Mouse (Mus musculus): Measurements from ENCODE around the gene Rps16.

The Rps16 gene

DNA sequence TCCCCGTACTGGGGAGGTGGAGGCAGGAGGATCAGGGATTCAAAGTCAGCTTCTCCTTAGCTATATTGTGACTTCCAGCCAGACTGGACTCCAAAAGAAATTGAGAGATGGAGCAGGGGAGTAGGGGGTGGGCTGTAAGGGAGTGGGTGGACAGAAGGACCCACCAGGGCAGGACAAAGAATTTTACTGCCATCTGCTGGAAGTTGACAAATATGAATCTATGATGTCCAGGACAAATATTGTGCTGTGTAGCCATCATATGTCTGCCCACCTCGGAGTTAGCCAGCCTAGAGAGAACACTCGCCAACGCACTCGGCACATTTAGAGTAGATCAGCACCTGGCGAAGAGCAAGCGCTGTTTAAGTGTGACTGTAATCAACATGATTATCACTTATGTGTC lies 1.9 kb upstream of the Rps16 start:
- DNase-seq, result no peak

DNA sequence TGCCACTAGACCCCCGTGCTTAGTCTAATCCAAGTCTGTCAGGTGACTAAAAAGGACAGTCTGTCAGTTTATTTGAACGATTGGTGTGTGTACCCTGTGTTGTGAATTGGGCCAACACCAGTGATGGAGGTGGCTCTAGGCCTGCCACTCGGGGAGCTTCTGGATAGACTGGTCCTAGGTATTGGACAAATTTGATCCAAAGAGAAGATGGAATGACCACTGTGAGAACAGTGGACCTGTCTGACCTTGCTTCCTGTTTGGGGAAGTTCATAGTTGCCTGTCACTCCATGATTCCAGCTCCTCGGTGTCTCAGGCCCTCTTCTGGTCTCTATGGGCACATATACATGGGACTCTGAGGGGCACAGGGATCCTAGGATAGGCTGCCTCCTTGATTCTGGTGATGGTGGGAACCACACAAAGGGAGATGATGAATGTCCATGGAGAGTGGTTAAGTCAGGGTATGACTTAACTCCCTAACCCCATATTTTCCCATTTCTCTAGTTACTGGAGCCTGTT lies 1.3 kb downstream of the Rps16 start:
- DNase-seq, result no peak

DNA sequence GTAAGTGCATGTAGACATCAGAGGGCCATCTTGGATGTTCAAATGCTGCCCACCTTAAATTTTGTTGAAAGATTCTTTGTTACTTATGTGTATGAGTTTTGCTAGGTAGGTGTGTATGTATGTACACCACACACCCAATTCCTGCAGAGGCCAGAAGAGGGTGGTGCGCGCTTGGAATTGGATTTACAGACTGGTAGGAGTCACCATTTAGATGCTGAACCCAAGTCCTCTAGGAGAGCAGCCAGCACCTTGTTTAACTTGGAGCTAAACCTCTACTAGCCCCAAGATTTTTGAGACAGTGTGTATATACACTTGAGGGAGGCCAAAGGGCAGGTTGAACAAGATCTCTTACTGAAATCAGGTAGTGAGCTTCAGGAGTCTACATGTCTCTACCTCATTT lies 2.8 kb downstream of the Rps16 start:
- DNase-seq, result no peak

DNA sequence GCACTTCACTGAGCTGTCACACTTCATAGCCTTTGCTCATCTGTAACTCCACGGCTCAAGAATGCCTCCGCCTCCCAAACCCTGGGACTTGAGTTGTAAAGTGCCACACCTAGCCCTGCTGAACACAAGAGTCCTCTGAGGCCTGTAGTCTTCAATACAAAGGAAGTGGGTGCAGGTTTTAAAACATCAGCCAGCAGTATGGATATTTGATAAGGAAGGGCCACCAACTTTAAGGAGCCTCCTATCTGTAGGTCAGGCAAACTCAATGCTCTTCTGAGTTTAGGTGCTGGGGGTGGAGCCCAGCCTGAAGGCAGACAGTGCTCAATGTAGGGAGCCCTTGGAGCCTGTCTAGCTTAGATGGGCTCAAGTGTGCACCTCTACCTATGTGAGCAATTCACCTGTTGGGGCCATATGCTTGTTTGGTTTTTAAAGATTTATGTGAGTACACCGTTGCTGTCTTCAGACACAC lies 3.7 kb downstream of the Rps16 start:
- no peak for DNase-seq

DNA sequence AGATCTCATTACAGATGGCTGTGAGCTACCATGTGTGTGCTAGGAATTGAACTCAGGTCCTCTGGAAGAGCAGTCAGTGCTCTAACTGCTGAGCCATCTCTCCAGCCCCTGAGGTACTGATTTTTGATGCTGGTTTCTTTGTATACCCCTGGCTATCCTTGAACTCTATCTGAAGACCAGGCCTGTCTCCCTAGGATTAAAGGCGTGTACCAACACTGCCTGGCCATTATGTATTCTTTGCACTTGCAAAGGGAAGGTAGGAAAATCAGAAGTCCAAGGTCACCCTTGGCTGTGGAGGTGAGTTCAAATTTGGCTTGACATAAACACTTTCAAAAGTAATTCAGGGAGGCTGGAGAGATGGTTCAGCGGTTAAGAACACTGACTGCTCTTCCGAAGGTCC lies 4.1 kb downstream of the Rps16 start:
- no peak for DNase-seq

DNA sequence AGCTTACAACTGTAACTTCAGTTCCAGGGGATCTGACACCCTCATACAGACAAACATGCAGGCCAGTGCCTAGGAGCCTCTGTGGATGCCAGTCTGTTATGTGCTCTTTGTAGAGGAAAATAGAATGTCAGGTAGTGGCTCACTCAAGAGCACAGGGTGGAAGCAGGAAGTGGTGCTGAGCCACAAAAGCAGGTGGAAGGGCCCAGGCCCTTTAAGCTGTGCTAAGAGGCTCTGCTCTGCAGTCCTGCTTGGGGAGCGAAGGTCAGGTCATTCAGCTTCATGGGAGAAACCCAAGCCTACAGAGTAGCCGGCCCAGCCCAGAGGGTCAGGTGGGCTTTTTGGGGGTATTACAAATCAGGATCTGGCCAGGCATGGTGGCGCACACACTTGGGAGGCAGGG lies 4.8 kb downstream of the Rps16 start:
- peak in 1 of 2 experiments; percentile 23 for DNase-seq

DNA sequence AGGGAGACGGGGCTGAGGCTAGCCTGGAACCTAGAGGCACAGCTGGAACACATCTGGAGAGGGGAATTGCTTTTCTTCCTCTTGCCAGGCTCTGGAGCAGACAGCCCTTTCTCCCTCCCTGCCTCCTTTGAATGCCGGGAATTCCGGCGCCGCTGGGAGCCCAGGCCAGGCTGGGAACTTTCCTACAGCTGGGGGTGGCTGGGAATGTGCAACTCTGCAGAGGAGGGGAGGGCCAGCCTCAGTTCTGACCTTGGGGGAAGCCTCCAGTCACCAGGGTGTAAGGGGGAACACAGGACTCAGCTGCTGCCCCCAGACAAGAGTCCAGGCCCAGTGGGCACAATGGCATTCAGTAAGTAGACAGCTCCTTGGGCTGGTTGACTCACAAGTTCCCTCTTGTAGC lies 6.5 kb downstream of the Rps16 start:
- no peak for DNase-seq

DNA sequence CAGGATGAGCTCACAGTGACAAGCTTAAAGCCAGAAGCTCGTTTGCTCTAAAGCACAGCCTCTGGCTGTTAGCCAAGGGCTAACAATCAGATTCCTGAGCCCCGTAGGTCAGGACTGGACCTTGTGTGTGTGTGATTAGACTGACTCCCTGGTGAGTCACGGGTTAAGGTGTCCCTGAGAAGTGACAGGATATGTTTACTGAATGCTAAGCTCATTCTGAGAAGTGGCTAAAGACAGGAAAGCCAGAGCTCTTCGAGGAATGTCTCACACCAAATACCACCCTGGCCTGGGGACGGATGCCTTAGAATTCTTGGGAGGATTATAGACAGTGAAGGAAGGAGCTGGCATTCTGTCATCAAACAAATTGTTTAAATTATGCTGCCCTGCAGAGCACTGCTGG lies 7.5 kb downstream of the Rps16 start:
- DNase-seq, result no peak

DNA sequence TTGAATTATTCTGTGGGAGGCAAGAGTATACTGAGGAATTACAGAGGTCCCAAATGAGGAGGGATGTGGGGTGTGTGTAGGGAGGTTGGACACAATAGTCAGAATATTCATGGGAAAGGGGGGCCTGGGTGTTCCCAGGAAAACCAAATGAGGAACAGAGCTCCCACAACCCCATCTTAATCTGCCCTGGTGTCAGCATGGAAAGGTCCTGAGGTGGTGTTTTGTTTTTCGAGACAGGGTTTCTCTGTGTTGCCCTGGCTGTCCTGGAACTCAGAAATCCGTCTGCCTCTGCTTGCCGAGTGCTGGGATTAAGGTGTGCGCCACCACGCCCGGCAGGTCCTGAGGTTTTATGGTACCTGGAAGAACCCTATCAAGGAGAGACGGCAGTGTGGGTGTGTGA lies 8.0 kb downstream of the Rps16 start:
- DNase-seq, result no peak

DNA sequence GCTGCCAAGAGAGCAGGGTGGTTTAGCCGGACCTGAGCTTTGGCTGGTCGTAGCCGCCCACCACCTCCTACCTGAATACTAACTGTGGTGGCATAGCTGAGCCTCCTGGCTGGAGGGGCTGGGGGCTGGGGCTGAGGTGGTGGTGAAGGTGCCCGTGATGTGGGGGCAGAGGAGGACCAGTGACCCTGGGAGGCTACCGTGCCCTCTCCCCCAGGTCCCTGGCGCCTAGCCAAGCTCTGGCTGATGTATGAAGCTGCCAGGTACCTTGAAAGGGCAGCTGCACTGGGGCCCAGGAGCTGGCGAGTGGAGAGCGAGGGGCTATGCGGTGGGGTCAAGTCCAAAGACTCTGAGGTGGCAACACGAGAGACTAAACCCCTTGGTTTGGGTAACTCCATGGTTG lies 9.4 kb downstream of the Rps16 start:
- DNase-seq, result no peak

DNA sequence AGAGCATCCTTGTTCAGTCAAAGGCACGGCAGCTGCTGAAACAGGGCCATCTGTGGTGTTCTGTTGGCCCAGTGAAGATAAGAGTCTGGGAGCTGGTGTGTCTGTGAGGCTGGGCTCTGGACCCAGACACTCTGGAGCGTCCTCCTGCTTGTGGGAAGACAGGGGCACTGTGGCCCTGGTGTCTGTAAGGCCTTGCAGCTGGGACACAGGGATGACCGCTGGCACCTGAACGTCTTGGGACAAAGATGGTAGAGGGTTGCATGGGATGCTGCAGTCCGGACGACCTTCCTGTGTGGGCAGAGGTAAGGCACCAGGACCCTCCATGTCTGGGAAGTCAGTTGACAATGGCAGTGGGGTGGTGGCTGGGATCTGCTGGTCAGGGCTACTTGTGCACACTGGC lies 9.8 kb downstream of the Rps16 start:
- no peak for DNase-seq

DNA sequence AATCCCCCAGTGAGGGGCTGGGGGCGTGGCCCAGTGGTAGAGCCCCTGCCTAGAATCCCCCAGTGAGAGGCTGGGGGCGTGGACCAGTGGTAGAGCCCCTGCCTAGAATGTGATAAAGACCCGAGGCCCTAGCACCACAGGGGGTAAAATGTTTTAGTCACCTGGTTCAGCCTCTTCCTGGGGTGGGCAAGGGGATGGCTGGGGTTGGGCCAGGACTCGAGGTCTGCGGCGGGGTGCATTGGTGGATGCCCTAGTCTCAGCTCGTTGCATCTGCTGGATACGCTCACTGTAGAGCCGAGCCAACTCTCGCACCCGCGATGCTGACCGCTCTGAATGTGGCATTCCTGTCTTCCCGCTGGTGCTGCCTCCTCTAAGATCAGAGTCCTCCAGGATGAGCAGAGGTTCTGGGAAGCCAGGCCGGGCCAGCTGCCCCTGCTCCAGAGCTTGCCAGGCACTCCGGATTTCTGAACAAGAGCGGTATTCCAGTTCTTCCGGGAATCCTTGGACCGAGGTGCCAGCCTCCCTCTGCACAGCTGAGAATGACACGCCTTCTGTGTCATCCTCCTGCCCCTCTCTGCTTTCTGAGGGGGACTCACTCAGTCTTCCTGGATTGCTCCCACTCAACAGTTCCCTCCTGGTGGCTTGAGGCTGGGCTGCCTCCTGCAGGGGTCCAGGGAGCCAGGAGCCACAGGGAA lies 11.3 kb downstream of the Rps16 start:
- DNase-seq, result no peak

DNA sequence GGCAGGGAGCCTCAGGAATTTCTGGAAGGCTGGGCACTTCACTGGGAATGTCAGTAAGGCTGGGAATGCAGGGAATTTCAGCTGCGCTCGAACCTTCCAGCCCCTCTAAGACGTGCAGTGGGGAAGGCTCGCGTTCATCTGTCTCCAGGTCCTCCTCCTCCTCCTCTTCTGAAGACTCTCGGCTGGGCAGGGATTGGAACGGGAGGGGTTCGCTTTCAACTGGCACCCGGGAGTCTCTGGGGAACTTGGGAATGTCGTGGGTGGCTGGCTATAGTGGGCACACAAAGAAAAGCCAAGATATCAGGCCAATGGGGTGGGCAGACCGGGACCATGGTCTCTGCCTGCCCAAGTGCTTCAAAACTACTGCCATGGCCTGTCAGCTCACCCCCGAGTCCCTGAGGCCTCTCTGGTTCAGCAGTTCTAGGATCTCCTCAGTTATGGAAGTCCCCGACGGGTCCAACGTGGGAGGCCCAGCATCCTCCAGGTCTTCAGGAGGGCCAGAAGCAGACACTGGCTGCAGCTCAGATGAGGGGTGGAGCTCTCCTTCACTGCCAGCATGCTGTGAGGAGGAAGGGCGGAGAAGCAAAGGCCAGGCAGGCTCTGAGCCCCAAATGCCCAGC lies 12.1 kb downstream of the Rps16 start:
- DNase-seq, result no peak

DNA sequence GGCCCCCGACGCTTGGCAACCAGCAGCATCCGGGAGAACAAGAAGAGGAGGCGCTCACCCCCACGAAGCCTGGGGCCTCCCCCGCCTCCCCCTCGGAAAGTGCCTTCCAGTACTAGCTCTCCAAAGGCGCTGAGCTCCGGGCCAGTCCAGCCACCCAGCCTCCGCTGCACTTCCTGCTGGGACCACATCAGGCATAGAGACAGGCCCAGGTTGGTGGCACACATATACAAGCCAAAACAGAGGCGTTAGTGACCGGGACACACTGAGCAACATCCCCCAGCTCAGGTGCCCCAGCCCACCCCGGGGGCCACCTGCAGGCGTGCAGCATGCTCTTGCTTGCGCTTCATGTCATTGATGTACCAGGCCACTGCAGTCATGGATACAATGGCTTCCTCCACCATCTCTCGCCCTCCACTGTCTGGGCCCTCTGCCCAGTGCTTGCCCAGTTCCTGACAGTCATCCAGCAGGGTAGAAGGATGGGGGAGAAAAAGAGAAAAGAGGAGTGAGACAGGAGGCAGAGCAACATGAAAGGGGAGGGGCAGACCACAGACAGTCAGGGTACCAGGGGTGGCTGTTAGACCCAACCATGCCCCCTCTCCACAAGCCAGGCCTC lies 17.3 kb downstream of the Rps16 start:
- no peak for DNase-seq

DNA sequence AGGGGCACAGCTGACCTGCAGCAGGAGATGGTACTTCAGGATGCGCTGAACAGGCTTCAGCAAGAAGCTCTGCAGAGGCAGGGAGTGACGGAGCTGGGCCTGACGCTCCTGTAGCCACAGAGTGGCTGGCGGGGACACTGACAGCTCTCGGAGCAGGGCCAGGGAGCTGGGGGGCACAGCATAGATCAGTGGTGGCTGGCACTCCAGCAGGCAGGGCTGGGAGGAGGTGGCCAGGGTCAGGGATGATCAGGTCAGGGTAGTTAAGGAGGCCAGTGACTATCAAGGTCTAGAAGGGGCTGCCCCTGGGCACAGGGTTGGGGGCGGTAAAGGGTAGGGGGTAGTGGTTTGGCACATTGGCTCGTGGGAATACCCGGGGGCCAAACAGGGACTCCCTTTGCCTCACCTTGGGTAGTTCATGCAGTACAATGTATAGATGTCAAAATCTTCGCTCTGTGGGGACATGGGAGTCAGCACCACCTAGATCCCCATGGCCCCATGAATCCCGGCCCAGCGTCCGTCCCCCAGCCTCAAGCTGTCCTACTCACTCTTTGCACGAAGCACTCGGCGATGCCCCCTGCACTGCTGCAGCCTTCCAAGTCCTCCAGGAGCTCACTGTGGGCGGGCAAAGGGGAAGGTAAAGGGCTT lies 17.9 kb downstream of the Rps16 start:
- DNase-seq, result no peak

DNA sequence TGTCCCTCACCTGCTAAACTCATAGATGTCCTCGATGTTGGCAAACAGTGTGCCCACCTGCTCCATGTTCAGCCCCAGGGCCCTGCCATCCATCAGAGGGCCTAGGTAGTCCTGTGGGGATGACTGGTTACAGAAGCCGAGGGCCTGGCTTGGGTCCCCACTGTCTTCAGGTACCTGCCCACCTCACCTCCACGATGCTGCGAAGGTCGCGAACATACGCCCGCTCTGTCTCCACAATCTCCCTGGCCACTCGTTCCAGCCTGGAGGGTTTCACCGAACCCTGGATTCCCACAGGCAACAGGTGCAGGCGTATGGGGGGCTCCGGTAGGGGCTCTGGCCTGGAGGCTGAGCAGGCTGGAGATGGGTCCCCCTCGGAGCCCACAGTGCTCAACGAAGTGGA lies 19.6 kb downstream of the Rps16 start:
- no peak for DNase-seq

DNA sequence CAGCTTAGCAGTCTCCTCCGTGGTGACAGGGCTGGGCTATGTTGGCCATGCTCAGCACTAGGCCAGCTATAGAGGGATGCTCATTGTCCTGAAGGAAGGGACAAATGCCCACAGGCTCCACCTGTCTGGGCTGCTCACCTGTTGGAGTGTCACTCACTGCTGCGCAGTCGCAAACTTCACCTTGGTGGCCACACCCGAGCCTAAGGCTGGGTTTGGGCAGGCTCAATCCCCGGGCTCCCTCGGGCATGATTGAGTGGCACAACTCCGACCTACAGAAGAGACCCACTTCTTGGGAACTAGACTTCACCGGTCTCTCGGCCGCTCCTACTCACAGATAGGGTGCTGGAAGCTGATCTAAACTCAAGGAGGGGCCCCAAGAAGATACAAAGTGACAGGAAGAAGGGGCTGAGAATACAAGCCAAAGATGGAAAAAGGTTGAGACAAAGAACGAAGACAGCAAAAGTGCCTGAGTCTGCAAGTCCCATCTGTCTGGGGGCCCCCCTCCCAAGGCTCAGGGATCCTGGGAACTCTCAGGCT lies 20.6 kb downstream of the Rps16 start:
- no peak for DNase-seq

DNA sequence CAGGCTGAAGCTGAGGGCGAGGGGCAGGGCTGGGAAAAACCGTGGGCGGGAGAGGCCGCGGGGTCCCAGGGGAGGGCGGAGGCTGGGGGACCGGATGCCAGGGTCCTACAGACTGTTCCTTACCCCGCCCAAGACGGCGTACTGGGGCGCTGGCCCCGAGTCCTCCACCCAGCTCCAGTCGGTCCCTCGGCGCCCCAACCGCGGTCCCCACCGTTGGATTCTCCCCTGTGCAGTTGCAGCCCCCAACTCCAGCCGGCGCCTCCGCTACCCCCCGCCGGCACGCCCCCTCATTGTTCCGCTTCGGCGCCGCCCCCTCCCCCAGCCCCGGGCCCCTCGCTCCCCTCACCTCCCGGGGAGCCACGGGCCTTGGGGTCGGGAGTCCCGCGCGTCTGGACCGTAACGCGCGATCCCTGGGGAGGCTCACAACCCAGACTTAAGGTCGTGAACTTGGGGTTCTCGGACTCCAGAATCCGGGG lies 21.1 kb downstream of the Rps16 start:
- DNase-seq, result peak; percentile 73

DNA sequence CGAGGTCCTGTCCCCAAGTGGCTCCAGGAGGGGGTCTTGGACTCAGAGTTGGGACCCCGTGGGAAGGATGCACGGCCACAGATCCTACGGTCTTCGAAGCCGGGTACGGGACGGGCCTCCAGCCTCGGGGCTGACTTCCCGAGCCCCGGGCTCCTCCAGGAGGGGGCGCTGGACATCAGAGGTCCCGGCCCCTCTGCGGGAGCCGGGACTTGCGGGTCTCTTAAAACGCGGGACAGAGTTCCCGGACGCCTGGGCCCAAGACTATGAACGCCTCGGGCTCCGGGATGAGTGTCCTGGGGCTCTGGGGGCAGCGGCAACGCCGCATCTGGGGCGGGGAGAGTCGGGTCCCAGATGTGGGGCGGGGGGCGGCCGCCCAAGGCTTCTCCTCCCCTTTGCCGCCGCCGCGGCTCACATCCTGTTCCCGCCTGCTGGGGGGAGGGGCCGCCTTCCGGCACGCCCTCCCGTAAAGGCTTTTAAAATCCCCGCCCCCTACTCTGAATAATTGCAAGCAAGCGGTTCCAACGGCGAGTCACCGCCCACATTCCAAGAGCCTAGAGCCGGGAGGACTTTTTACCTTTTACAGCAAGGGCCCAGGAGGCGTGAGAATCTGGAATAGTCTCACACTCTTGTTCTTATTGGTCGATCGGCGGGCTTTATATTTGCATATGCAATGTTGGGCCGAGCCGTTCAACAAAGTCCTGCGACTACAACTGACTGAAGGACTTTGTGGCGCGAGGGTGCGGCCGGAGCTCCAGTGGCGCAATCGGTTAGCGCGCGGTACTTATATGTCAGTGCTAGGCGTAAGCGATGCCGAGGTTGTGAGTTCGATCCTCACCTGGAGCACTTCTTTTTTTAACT lies 22.0 kb downstream of the Rps16 start, which contains the start of gene Plekhg2:
Plekhg2 (minus strand) TSS at position 349 of the 858 bp plus-strand sequence.
- peak; percentile 96 to 97 for DNase-seq

DNA sequence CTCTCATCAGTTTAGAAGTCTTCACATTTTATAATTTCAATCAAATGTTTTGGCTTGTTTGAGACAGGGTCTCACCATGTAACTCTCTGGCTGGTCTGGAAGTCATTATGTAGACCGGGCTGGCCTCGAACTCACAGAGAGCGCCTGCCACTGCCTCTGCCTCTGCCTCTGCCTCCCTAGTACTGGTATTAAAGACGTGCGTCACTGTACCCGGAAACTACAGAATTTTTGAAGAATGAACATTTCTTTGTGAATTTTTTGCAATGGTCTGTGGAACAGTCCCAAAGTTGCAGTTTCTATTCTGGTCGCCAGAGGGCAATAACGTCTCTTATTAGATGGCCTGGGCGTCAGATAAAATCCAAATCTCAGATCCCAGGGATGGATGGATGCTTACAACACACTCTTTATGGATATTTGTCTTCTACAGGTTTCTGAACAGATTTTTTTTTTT lies 22.7 kb downstream of the Rps16 start:
- peak in 1 of 2 experiments; percentile 71 for DNase-seq

DNA sequence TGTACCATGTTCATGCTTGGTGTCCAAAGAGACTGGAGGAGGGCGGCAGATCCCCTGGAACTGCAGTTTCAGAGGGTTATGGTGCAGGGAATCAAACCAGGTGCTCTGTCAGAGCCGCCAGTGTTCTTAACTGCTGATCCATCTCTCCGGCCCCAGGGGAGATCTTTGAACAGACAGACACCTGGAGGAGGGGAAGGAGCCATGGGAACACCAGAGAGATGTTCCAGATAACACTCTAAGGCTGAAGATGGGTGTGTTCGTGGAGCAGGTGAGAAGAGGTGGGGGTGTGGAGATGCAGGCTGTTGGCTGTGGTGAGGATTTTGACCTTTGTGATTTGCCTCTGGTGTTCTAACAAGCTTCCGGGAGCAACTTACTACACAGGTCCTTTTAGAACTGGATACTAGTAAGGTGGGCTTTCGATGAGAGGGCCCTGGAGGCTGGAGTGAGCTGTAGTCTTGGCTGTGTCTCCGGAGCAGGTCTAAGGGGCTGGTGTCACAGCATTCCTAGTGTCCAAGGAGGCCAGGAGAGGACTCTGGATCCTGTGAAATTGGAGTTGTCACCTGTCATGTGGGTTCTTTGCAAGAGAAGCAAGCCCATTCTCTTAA lies 23.5 kb downstream of the Rps16 start:
- no peak for DNase-seq

DNA sequence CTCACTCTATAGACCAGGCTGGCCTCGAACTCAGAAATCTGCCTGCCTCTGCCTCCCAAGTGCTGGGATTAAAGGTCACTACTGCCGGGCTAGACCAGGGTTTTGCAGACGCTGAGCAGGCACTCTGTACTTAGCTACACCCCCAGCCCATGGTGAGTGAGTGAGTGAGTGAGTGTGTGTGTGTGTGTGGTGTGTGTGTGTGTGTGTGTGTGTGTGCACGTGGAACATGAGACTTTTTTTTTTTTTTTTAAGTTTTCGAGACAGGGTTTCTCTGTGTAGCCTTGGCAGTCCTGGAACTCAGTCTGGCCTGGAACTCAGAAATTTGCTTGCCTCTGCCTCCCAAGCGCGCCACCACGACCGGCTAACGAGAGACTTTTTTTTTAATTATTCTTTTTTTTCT lies 24.2 kb downstream of the Rps16 start:
- DNase-seq, result no peak

All from spleen, adult 18-20 months (tissue).